Mouse (Mus musculus) monocyte, adult 2 months (primary cell): ENCODE data around the gene Sorbs1.

ENCODE experiments used
- DNase-seq, 2 experiments: peaks; one replicate each; pipeline ENCODE4 v3.0.0; 2022; ENCODE audit warnings: low spot score in 2 of 2, low read depth in 1 of 2

Sorbs1 gene

GRCm38 (mm10) chr19:40514376-40514775 lies 797 bp upstream of the Sorbs1 start:
- no peak for DNase-seq

GRCm38 (mm10) chr19:40512500-40513421 lies 818 bp downstream of the Sorbs1 start:
- no peak for DNase-seq

- DNase-seq = no peak
These were observed 1.8 kb downstream of the Sorbs1 start for GRCm38 (mm10) chr19:40511679-40512309.

GRCm38 (mm10) chr19:40511100-40511439 lies 2.5 kb downstream of the Sorbs1 start:
- no peak for DNase-seq

DNA sequence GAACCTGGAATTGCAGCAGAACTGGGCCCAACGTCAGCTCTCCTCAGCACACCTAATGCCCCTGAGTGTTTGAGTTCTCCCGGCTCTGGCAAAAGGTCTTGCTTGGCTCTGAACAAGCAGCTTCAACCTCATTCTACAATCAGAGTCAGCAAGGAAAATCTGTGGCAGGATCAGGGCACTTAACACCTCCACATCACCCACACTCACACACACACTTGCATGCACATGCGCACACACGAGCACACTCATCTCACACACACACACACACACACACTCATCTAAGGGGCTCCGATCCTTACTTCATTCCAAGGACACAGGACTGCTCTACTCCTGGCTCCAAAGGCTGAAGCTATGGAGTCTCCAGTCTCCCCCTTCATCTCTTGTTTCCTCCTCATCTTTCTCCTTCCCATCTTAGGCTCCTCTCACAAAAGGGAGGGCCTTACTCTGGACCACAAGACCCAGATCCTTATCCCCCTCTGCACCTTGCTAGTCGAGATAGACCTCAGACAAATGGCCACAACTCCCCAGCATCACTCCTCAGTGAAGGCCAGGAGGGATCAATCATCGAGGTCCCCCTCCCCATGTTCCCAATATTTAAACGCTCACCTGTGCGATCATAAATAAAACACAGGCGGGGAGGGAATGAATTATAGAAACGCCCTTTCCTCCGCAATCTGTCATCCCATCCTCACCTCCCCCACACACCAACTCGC lies 3.0 kb downstream of the Sorbs1 start:
- DNase-seq = no peak

GRCm38 (mm10) chr19:40509274-40509673 lies 4.3 kb downstream of the Sorbs1 start:
- DNase-seq = no peak

- no peak for DNase-seq
These were observed 4.7 kb downstream of the Sorbs1 start for GRCm38 (mm10) chr19:40508851-40509250.

- no peak for DNase-seq
These were observed 6.6 kb downstream of the Sorbs1 start for GRCm38 (mm10) chr19:40506965-40507364.

DNA sequence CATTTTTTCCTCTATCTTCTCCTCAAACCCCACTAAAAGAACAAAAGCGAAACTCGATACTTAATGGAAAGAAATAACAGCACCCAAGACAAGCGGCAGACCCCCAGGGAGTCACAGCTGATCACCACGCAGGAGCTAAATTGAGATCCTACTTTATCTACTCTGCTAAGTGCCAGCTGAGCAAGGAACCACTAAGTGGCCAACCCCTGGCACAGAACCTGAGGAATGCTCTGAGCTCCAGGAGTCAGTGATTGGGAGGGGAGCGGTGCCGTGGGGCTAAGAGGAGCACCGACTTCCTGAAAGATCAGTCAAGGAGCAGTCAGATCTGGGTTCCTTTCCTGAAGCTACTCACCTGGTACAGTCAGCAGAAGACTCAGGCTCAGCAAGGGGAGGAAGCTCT lies 9.2 kb downstream of the Sorbs1 start:
- DNase-seq = no peak

DNA sequence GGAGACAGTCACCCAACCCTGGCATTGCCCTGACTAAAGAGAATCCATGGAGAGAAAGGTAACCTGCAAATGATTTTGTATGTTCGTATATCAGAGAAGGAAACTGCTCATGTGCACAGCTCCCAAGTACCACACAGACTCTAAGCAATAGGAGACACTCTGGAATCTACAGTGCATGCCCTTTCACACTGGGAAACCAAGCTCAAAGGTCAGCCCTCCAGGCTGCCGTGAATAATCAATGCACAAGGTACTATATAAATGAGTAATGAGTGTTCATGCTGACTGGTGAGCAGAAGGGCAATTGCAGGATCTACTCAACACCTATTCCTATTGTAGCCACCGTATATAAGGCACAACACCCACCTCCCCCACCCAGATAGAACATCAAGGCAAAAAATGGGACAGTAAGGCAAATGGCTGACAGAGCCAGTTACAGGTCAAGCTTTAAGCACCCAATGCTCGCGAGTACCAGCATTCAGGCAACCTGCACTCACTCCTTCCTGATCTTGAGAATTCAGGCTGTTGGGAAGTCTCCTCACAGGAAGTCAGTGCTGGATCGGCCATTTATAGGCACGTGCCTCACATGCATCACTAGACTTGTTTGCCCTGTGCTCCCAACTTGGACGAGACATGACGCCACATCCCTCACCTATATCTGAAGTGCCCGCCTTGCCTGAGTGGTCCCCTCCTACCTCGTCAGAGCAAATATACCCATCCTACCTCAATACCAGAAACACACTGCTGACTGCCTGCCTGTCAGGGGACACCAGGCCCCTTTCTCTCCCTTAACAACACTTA lies 13.4 kb downstream of the Sorbs1 start:
- no peak for DNase-seq

DNA sequence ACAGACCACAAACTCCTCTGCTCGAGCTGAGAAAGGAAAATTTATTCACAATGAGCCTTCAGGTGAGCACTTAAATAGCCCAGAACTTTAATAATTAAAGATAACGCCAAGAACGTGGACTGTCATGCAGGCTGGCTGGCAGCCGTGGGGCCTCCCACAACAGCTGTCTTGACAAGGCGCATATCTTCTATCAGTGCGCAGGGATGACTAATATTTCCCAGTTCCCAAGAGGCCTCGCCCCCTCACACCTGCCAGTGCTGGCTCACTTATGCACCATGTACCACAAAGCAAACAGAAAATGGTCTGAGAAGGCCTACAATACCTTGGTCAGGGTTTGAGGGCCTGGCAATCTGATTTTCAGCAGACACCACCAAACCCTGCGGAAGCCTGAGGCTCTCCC lies 14.4 kb downstream of the Sorbs1 start:
- no peak for DNase-seq

GRCm38 (mm10) chr19:40498162-40498725 lies 15.3 kb downstream of the Sorbs1 start:
- DNase-seq = no peak

DNA sequence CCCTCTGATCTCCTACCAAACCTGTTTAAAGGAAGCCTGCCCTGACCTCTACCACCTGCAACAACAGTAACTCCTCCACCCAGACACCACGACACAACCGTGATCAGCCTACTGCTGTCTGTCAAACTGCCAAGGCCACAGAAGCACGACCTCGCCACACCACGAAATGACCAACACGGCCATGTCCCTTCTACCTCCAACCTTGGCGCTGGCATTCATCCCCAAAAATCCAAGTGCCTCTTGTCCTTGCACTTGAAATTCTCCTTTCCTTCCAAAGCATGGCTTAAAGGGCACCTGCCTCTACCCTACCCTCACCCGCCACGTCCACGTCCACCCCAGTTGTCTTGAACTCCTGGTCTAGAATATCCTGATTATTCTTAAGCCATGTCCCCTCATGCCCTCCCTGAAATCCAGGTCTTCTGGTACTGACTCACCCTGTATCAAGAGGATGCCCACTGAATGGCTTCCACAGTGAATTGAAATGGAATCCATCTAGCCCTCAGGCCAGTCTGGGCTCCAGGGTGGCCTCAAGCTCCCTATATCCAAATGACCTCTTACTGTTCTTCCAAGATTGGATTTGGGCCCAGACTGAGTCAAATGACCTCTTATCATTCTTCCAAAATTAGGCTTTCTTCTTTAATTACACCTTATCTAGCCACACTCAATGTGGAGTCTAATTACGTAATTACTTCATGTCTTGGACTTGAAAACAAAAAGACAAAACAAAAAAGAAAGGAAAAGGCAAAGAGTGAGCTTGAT lies 16.9 kb downstream of the Sorbs1 start:
- DNase-seq = no peak

DNA sequence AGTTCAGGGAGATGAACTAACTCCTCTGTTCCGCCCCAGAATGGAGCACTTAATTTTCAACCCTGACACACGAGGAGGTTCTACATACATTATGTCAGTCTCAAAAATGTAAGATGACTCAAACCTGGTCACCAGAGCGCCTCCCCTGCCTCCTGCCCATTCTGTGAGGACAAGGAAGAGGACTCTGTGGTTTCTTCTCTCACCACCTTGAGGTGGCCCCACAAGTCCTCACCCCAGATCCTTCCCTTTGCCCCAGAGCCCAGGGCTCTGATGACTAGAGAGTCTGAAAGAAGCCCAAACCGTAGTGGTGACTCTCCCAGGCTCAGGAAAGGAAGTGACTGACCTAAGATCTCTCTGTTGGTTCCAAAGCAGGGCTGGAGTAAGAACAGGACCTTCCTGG lies 17.5 kb downstream of the Sorbs1 start:
- no peak for DNase-seq

DNA sequence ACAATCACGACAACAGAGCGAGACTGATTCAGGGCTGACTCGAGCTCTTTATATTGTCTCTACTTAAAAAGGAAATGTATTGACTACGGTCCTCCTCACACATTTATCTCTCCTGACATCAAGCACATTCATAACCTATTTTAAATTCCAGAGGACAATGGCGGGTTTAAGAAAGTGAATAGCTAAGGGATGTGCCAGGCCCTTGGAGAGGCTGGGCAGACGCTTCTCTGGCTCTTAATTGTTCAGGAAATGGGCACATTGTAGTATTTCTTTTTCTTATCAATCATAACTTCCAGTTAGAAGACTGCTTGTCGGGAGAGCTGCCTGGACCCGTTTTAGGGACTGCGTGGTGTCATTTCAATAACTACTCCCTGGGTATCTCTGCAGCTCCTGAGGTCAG lies 20.7 kb downstream of the Sorbs1 start:
- no peak for DNase-seq

GRCm38 (mm10) chr19:40491442-40491841 lies 22.1 kb downstream of the Sorbs1 start:
- DNase-seq = no peak

GRCm38 (mm10) chr19:40490765-40491164 lies 22.8 kb downstream of the Sorbs1 start:
- no peak for DNase-seq

GRCm38 (mm10) chr19:40489633-40490032 lies 23.9 kb downstream of the Sorbs1 start:
- DNase-seq = no peak

DNA sequence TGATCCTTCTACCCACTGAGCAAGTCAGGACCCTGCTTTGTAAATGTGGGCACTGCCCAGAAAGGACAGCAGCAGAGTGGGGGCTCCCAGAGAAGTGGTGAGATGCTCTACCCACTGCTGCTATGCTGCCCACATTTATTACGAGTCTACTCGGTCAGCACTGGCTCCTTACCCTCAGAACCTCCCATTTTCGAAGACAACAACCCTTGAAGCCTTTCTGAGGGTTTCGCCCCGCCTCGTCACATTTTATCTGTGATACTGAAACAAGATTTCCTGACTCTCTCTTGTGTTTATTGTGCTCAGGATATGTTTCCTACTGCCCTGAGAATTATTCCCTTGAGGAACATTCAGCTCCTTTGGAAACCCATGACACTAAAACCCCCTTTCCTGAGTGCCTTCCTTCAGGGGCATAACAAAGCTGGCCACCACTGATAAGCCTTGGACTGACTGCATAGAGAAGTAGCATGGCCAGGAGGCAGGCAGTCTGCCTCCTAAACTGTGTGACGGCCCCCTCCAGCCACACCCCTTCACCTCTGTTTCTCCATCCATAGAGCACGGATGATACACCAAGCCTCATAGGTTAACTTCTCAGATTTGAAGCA lies 24.6 kb downstream of the Sorbs1 start:
- no peak for DNase-seq

DNA sequence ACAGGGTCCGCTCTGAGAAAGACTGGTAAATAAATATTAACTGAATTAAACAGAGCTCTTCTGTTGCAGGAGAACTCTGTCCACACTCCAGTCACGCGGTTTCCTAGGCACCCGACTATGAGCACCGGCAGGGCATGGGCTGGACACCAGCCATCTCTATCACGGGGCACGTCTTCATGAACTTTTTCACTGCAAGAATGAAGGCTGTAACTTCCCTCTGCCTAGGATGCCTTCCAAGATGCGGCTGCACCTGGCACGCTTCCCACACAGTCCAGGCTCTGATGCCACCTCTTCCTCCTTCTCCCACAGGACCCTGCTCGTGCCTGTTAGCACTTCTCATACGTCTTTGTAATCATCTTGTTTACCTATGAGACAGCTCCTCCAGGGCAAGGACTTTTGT lies 26.0 kb downstream of the Sorbs1 start:
- no peak for DNase-seq
